Mouse (Mus musculus) MEL (cell line): ENCODE results near the gene Sptbn4. TPM values are rescaled to one million over a fixed set of nuclear protein-coding genes. Genes with fewer than 3 reads are reported as not detected.

Source experiments
- DNase-seq: peaks from one replicate; pipeline ENCODE4 v3.0.0; 2011; ENCODE audit warnings: low read depth, low spot score
- H3K27ac ChIP-seq: 2 replicates; pipeline ENCODE4 v1.5.1; 2012; ENCODE audit warnings: low read depth, mild to moderate bottlenecking, control low read depth, low read length, moderate library complexity; ENCODE audit not compliant: control insufficient read depth
- H3K27me3 ChIP-seq, 2 experiments: fragments of 150-350 bp in 1 of 2; sonication (generic) in 1 of 2; 2 replicates each; pipeline ENCODE4 v1.6.1; 2012; ENCODE audit warnings: low read length in 2 of 2, mild to moderate bottlenecking in 2 of 2, improper control_type of control experiment in 1 of 2, moderate library complexity in 1 of 2; ENCODE audit not compliant: insufficient read depth in 2 of 2, control insufficient read depth in 1 of 2
- H3K36me3 ChIP-seq, 2 experiments: 2 replicates each; pipeline ENCODE4 v1.6.1; 2012 to 2014; ENCODE audit warnings: low read length in 2 of 2, improper control_type of control experiment in 1 of 2, inconsistent platforms in 1 of 2, mild to moderate bottlenecking in 1 of 2; ENCODE audit not compliant: insufficient read depth in 2 of 2, control insufficient read depth in 1 of 2
- H3K4me1 ChIP-seq, 2 experiments: fragments of 150-350 bp in 1 of 2; sonication (generic) in 1 of 2; 2 replicates each; pipeline ENCODE4 v1.6.1; 2012; ENCODE audit warnings: low read length in 2 of 2, improper control_type of control experiment in 1 of 2, mild to moderate bottlenecking in 1 of 2; ENCODE audit not compliant: insufficient read depth in 2 of 2, control insufficient read depth in 1 of 2
- H3K4me3 ChIP-seq, 2 experiments: fragments of 150-350 bp in 1 of 2; sonication (generic) in 1 of 2; 2 replicates each; pipeline ENCODE4 v1.5.1; 2012; ENCODE audit warnings: low read depth in 2 of 2, low read length in 2 of 2, mild to moderate bottlenecking in 2 of 2, moderate library complexity in 2 of 2, control low read depth in 1 of 2, improper control_type of control experiment in 1 of 2; ENCODE audit not compliant: control insufficient read depth in 1 of 2, insufficient read depth in 1 of 2
- H3K79me2 ChIP-seq: 2 replicates; pipeline ENCODE4 v1.6.1; 2012; ENCODE audit warnings: mild to moderate bottlenecking, low read length, moderate library complexity; ENCODE audit not compliant: control insufficient read depth, poor library complexity, insufficient read depth
- H3K9ac ChIP-seq: 2 replicates; pipeline ENCODE4 v1.6.1; 2012; ENCODE audit warnings: low read depth, mild to moderate bottlenecking, control low read depth, low read length, moderate library complexity; ENCODE audit not compliant: control insufficient read depth, poor library complexity, severe bottlenecking
- H3K9me3 ChIP-seq: fragments of 150-350 bp; sonication (generic); replicated peaks from 2 replicates; pipeline ENCODE4 v1.6.1; 2012; ENCODE audit warnings: mild to moderate bottlenecking, low read length, improper control_type of control experiment, moderate library complexity; ENCODE audit not compliant: insufficient read depth
- BHLHE40 ChIP-seq: IDR thresholded peaks from 2 replicates; pipeline ENCODE4 v1.6.1; 2012; ENCODE audit warnings: low read depth, mild to moderate bottlenecking, inconsistent platforms, low read length, improper control_type of control experiment, borderline replicate concordance
- CTCF ChIP-seq, 3 experiments: IDR thresholded peaks in 2 of 3; conservative IDR thresholded peaks in 1 of 3; 2 replicates each; pipeline ENCODE4 v1.5.1; 2011 to 2012; ENCODE audit warnings: low read length in 3 of 3, low read depth in 2 of 3, mild to moderate bottlenecking in 2 of 3, improper control_type of control experiment in 1 of 3, inconsistent platforms in 1 of 3, mixed read lengths in 1 of 3, moderate library complexity in 1 of 3; ENCODE audit not compliant: control insufficient read depth in 1 of 3, insufficient read depth in 1 of 3, poor library complexity in 1 of 3, severe bottlenecking in 1 of 3
- ELF1 ChIP-seq: IDR thresholded peaks from 2 replicates; pipeline ENCODE4 v1.6.1; 2014; ENCODE audit warnings: low read depth, mild to moderate bottlenecking, inconsistent platforms, low read length, improper control_type of control experiment, moderate library complexity
- EP300 ChIP-seq, 2 experiments: IDR thresholded peaks; 2 replicates each; pipeline ENCODE4 v1.6.1; 2011; ENCODE audit warnings: improper control_type of control experiment in 2 of 2, low read length in 2 of 2, low read depth in 1 of 2, mild to moderate bottlenecking in 1 of 2
- ETS1 ChIP-seq: IDR thresholded peaks from 2 replicates; pipeline ENCODE4 v1.6.1; 2012; ENCODE audit warnings: low read depth, mild to moderate bottlenecking, inconsistent platforms, low read length, improper control_type of control experiment, moderate library complexity
- GABPA ChIP-seq: IDR thresholded peaks from 2 replicates; pipeline ENCODE4 v1.6.1; 2012; ENCODE audit warnings: low read depth, mild to moderate bottlenecking, inconsistent platforms, low read length, improper control_type of control experiment, moderate library complexity
- GATA1 ChIP-seq: IDR thresholded peaks from 2 replicates; pipeline ENCODE4 v1.6.1; 2011; ENCODE audit warnings: low read depth, low read length, improper control_type of control experiment
- KAT2A ChIP-seq: conservative IDR thresholded peaks from 2 replicates; pipeline ENCODE4 v1.6.1; 2012; ENCODE audit warnings: low read depth, low read length, improper control_type of control experiment, inconsistent platforms
- MAX ChIP-seq: IDR thresholded peaks from 2 replicates; pipeline ENCODE4 v1.6.1; 2011; ENCODE audit warnings: low read length, improper control_type of control experiment
- MXI1 ChIP-seq: IDR thresholded peaks from 2 replicates; pipeline ENCODE4 v1.6.1; 2011; ENCODE audit warnings: mild to moderate bottlenecking, low read depth, low read length, improper control_type of control experiment
- MYB ChIP-seq: IDR thresholded peaks from 2 replicates; pipeline ENCODE4 v1.6.1; 2011; ENCODE audit warnings: mild to moderate bottlenecking, low read depth, low read length, improper control_type of control experiment
- MYC ChIP-seq: IDR thresholded peaks from 2 replicates; pipeline ENCODE4 v1.6.1; 2011; ENCODE audit warnings: low read depth, mild to moderate bottlenecking, low read length, improper control_type of control experiment, moderate library complexity
- POLR2AphosphoS5 ChIP-seq: IDR thresholded peaks from 2 replicates; pipeline ENCODE4 v1.6.1; 2012; ENCODE audit warnings: low read depth, borderline replicate concordance, mild to moderate bottlenecking, inconsistent platforms, low read length, moderate library complexity, mixed read lengths
- RCOR1 ChIP-seq: IDR thresholded peaks from 2 replicates; pipeline ENCODE4 v1.6.1; 2012; ENCODE audit warnings: low read depth, mild to moderate bottlenecking, inconsistent platforms, low read length, improper control_type of control experiment
- SIN3A ChIP-seq: IDR thresholded peaks from 2 replicates; pipeline ENCODE4 v1.6.1; 2012; ENCODE audit warnings: low read length, improper control_type of control experiment, inconsistent platforms
- TAL1 ChIP-seq: IDR thresholded peaks from 2 replicates; pipeline ENCODE4 v1.6.1; 2012; ENCODE audit warnings: mild to moderate bottlenecking, inconsistent platforms, low read length, moderate library complexity, mixed read lengths
- TCF12 ChIP-seq: IDR thresholded peaks from 2 replicates; pipeline ENCODE4 v1.6.1; 2014; ENCODE audit warnings: low read depth, mild to moderate bottlenecking, inconsistent platforms, low read length, improper control_type of control experiment, moderate library complexity
- UBTF ChIP-seq: IDR thresholded peaks from 2 replicates; pipeline ENCODE4 v1.6.1; 2012; ENCODE audit warnings: low read depth, mild to moderate bottlenecking, inconsistent platforms, low read length, improper control_type of control experiment, moderate library complexity, borderline replicate concordance; ENCODE audit not compliant: insufficient read depth
- USF1 ChIP-seq: IDR thresholded peaks from 2 replicates; pipeline ENCODE4 v1.6.1; 2014; ENCODE audit warnings: low read depth, mild to moderate bottlenecking, inconsistent platforms, low read length, improper control_type of control experiment, moderate library complexity
- ZC3H11A ChIP-seq: IDR thresholded peaks from 2 replicates; pipeline ENCODE4 v1.6.1; 2012; ENCODE audit warnings: low read depth, mild to moderate bottlenecking, inconsistent platforms, low read length, improper control_type of control experiment
- ZNF384 ChIP-seq: IDR thresholded peaks from 2 replicates; pipeline ENCODE4 v1.6.1; 2012; ENCODE audit warnings: low read depth, mild to moderate bottlenecking, inconsistent platforms, low read length, improper control_type of control experiment
- polyA plus RNA-seq, 2 experiments: library from polyadenylated mRNA; stranded (reverse) in 1 of 2; unstranded in 1 of 2; fragments of >175 nt in 1 of 2; fragments of >200 nt in 1 of 2; gene quantifications; 2 replicates each; pipeline versions ENCODE4 v1.2.1 to v1.2.4; 2012; ENCODE audit warnings: low replicate concordance in 2 of 2, low read depth in 1 of 2; ENCODE audit not compliant: insufficient read length in 2 of 2, insufficient read depth in 1 of 2, missing spikeins in 1 of 2
- total RNA-seq: library from RNA; depleted of rRNA; stranded (reverse); fragments of 300-350 nt; gene quantifications from 2 replicates; pipeline ENCODE4 v1.2.3, GENCODE M21; 2012

The Sptbn4 gene
- total and polyA plus RNA-seq, 3 experiments = 0.19 to 0.68 TPM; not detected in 1

- DNase-seq = no peak
- peak overlapping the region; percentile 24; the same call in 1 of the 2 replicates for H3K27ac ChIP-seq
- peaks cover 5% of the 10 kb centered on the region; the same call in 1 of the 2 replicates for H3K79me2 ChIP-seq
- peaks cover 0 to 26% of the 10 kb centered on the region in 2 experiments; a peak in 3 of 4 replicates for H3K36me3 ChIP-seq
- no peaks in the 10 kb centered on the region for H3K9me3 ChIP-seq
- no peak overlapping the region for H3K9ac ChIP-seq
- H3K4me1 ChIP-seq = peaks cover 6 to 11% of the 10 kb centered on the region in 2 experiments
- H3K27me3 ChIP-seq = no peaks in the 10 kb centered on the region
- no peak for TF ChIP-seq ZC3H11A
- no peak for TF ChIP-seq UBTF
- peak; percentile 91 for TF ChIP-seq BHLHE40
- no peak for TF ChIP-seq KAT2A
- TF ChIP-seq MAX = no peak
- peak; percentile 54 for TF ChIP-seq SIN3A
- no peak for TF ChIP-seq POLR2AphosphoS5
- peak; percentile 59 for TF ChIP-seq ETS1
- TF ChIP-seq CTCF (IDR thresholded peaks at IDR 0.05 in 2 of 3, conservative IDR thresholded peaks at IDR 0.05 in 1 of 3; ENCODE audit: control insufficient read depth in 1 of 3, insufficient read depth in 1 of 3, low read depth in 2 of 3, low read length in 3 of 3, poor library complexity in 1 of 3, severe bottlenecking in 1 of 3) = no peak
- 0 out of 2 replicates have a peak, but pooled peaks have one; percentile 13 for TF ChIP-seq MYC
- TF ChIP-seq TCF12 = peak; percentile 46
- peak; percentile 34; the same call in 1 of the 2 replicates for TF ChIP-seq RCOR1
- TF ChIP-seq USF1 = peak; percentile 79
- TF ChIP-seq GABPA = no peak
- peak; percentile 46; the same call in 1 of the 2 replicates for TF ChIP-seq GATA1
- TF ChIP-seq MYB = peak; percentile 35; the same call in 1 of the 2 replicates
- TF ChIP-seq MXI1 = peak; percentile 76
- no peak for TF ChIP-seq ZNF384
- TF ChIP-seq EP300 (IDR thresholded peaks at IDR 0.05; ENCODE audit: low read depth in 1 of 2, low read length in 2 of 2) = peak in 1 of 2 experiments; percentile 71; a peak in 1 of 4 replicates
- no peak overlapping the region for H3K4me3 ChIP-seq
These were observed 12.2 kb upstream of the Sptbn4 start for GRCm38 (mm10) chr7:27459640-27460039.

DNA sequence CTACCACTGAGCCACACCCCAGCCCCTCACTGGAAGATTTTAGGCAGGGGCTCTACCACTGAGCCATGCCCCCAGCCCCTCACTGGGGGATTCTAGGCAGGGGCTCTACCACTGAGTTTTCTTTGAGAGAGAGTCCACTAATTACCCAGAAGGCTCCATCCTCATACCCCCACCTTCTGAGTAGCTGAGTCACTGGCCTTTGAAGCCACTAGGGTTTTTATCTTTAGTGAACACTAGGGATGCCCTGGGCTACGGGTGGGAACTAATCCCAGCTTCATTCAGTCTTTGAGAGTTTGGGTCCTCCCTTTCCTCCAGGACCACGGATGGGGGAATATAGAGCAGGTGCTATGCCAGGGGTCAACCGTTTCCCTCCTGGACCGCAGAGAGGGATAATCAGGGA is 11.1 kb upstream of the Sptbn4 start:
- H3K36me3 ChIP-seq = peaks cover 0 to 34% of the 10 kb centered on the region in 2 experiments; a peak in 3 of 4 replicates
- no peak overlapping the region for H3K27ac ChIP-seq
- peaks cover 6 to 14% of the 10 kb centered on the region in 2 experiments for H3K4me1 ChIP-seq

More for the DNA sequence above, 11.1 kb upstream of the Sptbn4 start:
- TF ChIP-seq TAL1 = peak; percentile 44
- no peak for TF ChIP-seq ELF1
- TF ChIP-seq, all 39 proteins: peak for 1
- Histone ChIP-seq H3K27me3 (no peaks in the 10 kb centered on the region), H3K9me3 (no peaks in the 10 kb centered on the region), H3K4me3 (no peak overlapping the region), H3K79me2 (peaks cover 5% of the 10 kb centered on the region), H3K9ac (no peak overlapping the region)
- no peak for DNase-seq
